Mouse (Mus musculus) fibroblast of lung, adult 2 months (primary cell): ENCODE measurements around the gene Olfr1286.

ENCODE experiments used
- DNase-seq: peaks from one replicate; pipeline ENCODE4 v3.0.0-alpha.2; 2011; ENCODE audit warnings: low read depth

Gene Olfr1286

GRCm38 (mm10) chr2:111422931-111423330 is at the start of gene Olfr1286:
Olfr1286 (minus strand) TSS chr2:111423115.
- DNase-seq: no peak

GRCm38 (mm10) chr2:111448842-111449241 is 25.9 kb upstream of the Olfr1286 start, which contains the start of gene Olfr1287:
Olfr1287 (plus strand) TSS chr2:111449142.
- DNase-seq: no peak

DNA sequence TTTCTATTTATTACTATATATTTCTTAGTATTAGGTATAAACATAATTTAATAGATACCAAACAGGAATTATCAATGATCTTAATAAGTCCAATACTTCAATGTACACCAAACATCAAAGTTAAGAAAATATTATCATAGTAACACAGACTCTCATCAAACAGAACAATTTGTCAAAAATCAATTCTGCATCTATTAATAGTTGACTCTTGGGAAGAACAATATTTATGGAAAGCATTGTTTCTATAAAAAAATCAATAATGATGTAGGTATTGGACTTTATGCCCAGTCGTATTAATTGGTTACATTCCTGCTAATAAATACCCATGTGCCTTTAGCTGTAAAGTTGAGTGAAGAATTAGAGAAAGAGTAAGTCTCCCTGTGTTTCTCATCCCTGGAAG is 47.7 kb downstream of the Olfr1286 start, which contains the start of gene Olfr1284:
Gene Olfr1284, plus strand, starts transcription at position 301 of the 400 bp plus-strand sequence.
- no peak for DNase-seq
